Mouse (Mus musculus) intestine, embryonic 16.5 days (tissue): ENCODE measurements around the gene Yars. TPM values are rescaled to one million over a fixed set of nuclear protein-coding genes. Genes with fewer than 3 reads are reported as not detected.
"Not testable (repeated sequence)": the region's sequence is repeated elsewhere in the genome, so short reads cannot be mapped to it uniquely, and the experiment has no call there.

Experiments used
- ATAC-seq: fragments of 200-750 bp; cut with Nextera tagmentation; 2 replicates; pipeline ENCODE4 v1.8.0; 2017; ENCODE audit warnings: moderate TSS enrichment, moderate library complexity
- H3K27ac ChIP-seq: fragments of 300-500 bp; sonication (generic); 2 replicates; pipeline ENCODE4 v1.5.1; 2014; ENCODE audit warnings: mild to moderate bottlenecking, low read length
- H3K27me3 ChIP-seq: fragments of 300-500 bp; sonication (generic); replicated peaks from 2 replicates; pipeline ENCODE4 v1.6.1; 2014; ENCODE audit warnings: low read length, control low read depth, mixed read lengths; ENCODE audit not compliant: control insufficient read depth, insufficient read depth
- H3K36me3 ChIP-seq: fragments of 300-500 bp; sonication (generic); 2 replicates; pipeline ENCODE4 v1.6.1; 2014; ENCODE audit warnings: low read length, control low read depth; ENCODE audit not compliant: control insufficient read depth, insufficient read depth
- H3K4me1 ChIP-seq: fragments of 300-500 bp; sonication (generic); 2 replicates; pipeline ENCODE4 v1.6.1; 2014; ENCODE audit warnings: low read length, control low read depth, mixed read lengths; ENCODE audit not compliant: control insufficient read depth, insufficient read depth
- H3K4me2 ChIP-seq: fragments of 300-500 bp; sonication (generic); 2 replicates; pipeline ENCODE4 v1.6.1; 2014; ENCODE audit warnings: low read depth, low read length, control low read depth
- H3K4me3 ChIP-seq: fragments of 300-500 bp; sonication (generic); 2 replicates; pipeline ENCODE4 v1.5.1; 2014; ENCODE audit warnings: mild to moderate bottlenecking, low read length
- H3K9ac ChIP-seq: fragments of 300-500 bp; sonication (generic); 2 replicates; pipeline ENCODE4 v1.6.1; 2014; ENCODE audit warnings: low read depth, low read length
- H3K9me3 ChIP-seq: fragments of 300-500 bp; sonication (generic); 2 replicates; pipeline ENCODE4 v1.6.1; 2016; ENCODE audit warnings: low read length, control low read depth; ENCODE audit not compliant: control insufficient read depth
- WGBS: fragments of 180-500 bp; shearing (Covaris S2); extraction: QIAGEN DNeasy Blood & Tissue Kit; methylation state at CpG from one replicate; pipeline ENCODE4 v1.1.7; 2014; 5-methylcytosine and 5-hydroxymethylcytosine counted together
- polyA plus RNA-seq: library from polyadenylated mRNA; unstranded; fragments of >200 nt; fragmentation: Nextera tagmentation; extraction: Ambion mirVana; gene quantifications from 2 replicates; pipeline ENCODE4 v1.2.1, GENCODE M21; 2015

The Yars gene
- polyA plus RNA-seq, 1 experiment from 2014 or later: 107 TPM

- no peaks in the 10 kb centered on the region for H3K9me3 ChIP-seq
- peaks cover 42% of the 10 kb centered on the region for H3K36me3 ChIP-seq
- no peaks in the 10 kb centered on the region for H3K4me1 ChIP-seq
- H3K27ac ChIP-seq: no peak overlapping the region
- WGBS: 44% methylated on average over 7 of the region's 7 CpGs
- no peak overlapping the region for H3K4me2 ChIP-seq
- no peak overlapping the region for H3K4me3 ChIP-seq
- no peaks in the 10 kb centered on the region for H3K27me3 ChIP-seq
- no peak overlapping the region for H3K9ac ChIP-seq
- 0 out of 2 replicates have a peak, but pooled peaks have one; percentile 22 for ATAC-seq
Observed at GRCm38 (mm10) chr4:129209504-129209903, 19.9 kb downstream of the Yars start.

GRCm38 (mm10) chr4:129211461-129211860, 21.9 kb downstream of the Yars start:
- Histone ChIP-seq H3K4me3 (no peak overlapping the region), H3K27ac (no peak overlapping the region), H3K9ac (no peak overlapping the region), H3K4me2 (no peak overlapping the region), H3K4me1 (no peaks in the 10 kb centered on the region), H3K36me3 (peaks cover 34% of the 10 kb centered on the region), H3K27me3 (no peaks in the 10 kb centered on the region), H3K9me3 (no peaks in the 10 kb centered on the region)
- 77% methylated on average over 4 of the region's 4 CpGs for WGBS
- no peak for ATAC-seq

GRCm38 (mm10) chr4:129212486-129212885, 22.9 kb downstream of the Yars start:
- not testable (repeated sequence) for H3K9ac ChIP-seq, H3K27ac ChIP-seq, H3K4me2 ChIP-seq, H3K9me3 ChIP-seq, H3K27me3 ChIP-seq, H3K4me1 ChIP-seq, H3K4me3 ChIP-seq, ATAC-seq
- WGBS: 67% methylated on average over 3 of the region's 3 CpGs
- peaks cover 37% of the 10 kb centered on the region for H3K36me3 ChIP-seq

- Histone ChIP-seq H3K9me3 (no peaks in the 10 kb centered on the region), H3K27ac (no peak overlapping the region), H3K4me3 (no peak overlapping the region), H3K4me2 (no peak overlapping the region), H3K27me3 (no peaks in the 10 kb centered on the region), H3K4me1 (no peaks in the 10 kb centered on the region), H3K36me3 (peaks cover 31% of the 10 kb centered on the region), H3K9ac (no peak overlapping the region)
- 83% methylated on average over 7 of the region's 7 CpGs for WGBS
- no peak for ATAC-seq
Observed at GRCm38 (mm10) chr4:129218569-129219175, 29.1 kb downstream of the Yars start.

- H3K9me3 ChIP-seq: no peaks in the 10 kb centered on the region
Observed at GRCm38 (mm10) chr4:129219198-129219597, 29.6 kb downstream of the Yars start.

GRCm38 (mm10) chr4:129220376-129221089, 31.0 kb downstream of the Yars start:
- Histone ChIP-seq H3K36me3 (peaks cover 26% of the 10 kb centered on the region), H3K4me1 (no peaks in the 10 kb centered on the region), H3K27ac (no peak overlapping the region), H3K9ac (no peak overlapping the region), H3K27me3 (no peaks in the 10 kb centered on the region), H3K9me3 (no peaks in the 10 kb centered on the region), H3K4me2 (no peak overlapping the region), H3K4me3 (no peak overlapping the region)
- 61% methylated on average over 7 of the region's 7 CpGs for WGBS
- no peak for ATAC-seq

More at GRCm38 (mm10) chr4:129219198-129219597, 29.6 kb downstream of the Yars start:
- Histone ChIP-seq H3K27me3 (no peaks in the 10 kb centered on the region), H3K36me3 (peaks cover 32% of the 10 kb centered on the region), H3K4me3 (no peak overlapping the region), H3K4me2 (no peak overlapping the region), H3K27ac (no peak overlapping the region), H3K9ac (no peak overlapping the region), H3K4me1 (no peaks in the 10 kb centered on the region)
- 88% methylated on average over 10 of the region's 10 CpGs for WGBS
- ATAC-seq: no peak

GRCm38 (mm10) chr4:129221097-129222010, 31.8 kb downstream of the Yars start:
- no peak overlapping the region for H3K4me3 ChIP-seq
- no peak overlapping the region for H3K9ac ChIP-seq
- H3K4me1 ChIP-seq: peaks cover 3% of the 10 kb centered on the region
- no peak overlapping the region for H3K4me2 ChIP-seq
- H3K27ac ChIP-seq: no peak overlapping the region
- H3K36me3 ChIP-seq: peaks cover 26% of the 10 kb centered on the region
- no peak for ATAC-seq
- H3K9me3 ChIP-seq: no peaks in the 10 kb centered on the region
- 71% methylated on average over 23 of the region's 23 CpGs for WGBS
- H3K27me3 ChIP-seq: no peaks in the 10 kb centered on the region

GRCm38 (mm10) chr4:129222019-129222925, 32.7 kb downstream of the Yars start:
- peaks cover 12% of the 10 kb centered on the region for H3K4me1 ChIP-seq
- 75% methylated on average over 31 of the region's 31 CpGs for WGBS
- H3K4me3 ChIP-seq: no peak overlapping the region
- no peak for ATAC-seq
- no peak overlapping the region for H3K27ac ChIP-seq
- H3K9ac ChIP-seq: no peak overlapping the region
- no peak overlapping the region for H3K4me2 ChIP-seq
- H3K36me3 ChIP-seq: peaks cover 23% of the 10 kb centered on the region
- H3K9me3 ChIP-seq: no peaks in the 10 kb centered on the region
- no peaks in the 10 kb centered on the region for H3K27me3 ChIP-seq
